Mouse (Mus musculus): ENCODE results near the gene Lgals7. TPM values are rescaled to one million over a fixed set of nuclear protein-coding genes. Genes with fewer than 3 reads are reported as not detected.

The Lgals7 gene
- polyA plus RNA-seq, 1 experiment from 2014 or later, result 0.34 TPM

DNA sequence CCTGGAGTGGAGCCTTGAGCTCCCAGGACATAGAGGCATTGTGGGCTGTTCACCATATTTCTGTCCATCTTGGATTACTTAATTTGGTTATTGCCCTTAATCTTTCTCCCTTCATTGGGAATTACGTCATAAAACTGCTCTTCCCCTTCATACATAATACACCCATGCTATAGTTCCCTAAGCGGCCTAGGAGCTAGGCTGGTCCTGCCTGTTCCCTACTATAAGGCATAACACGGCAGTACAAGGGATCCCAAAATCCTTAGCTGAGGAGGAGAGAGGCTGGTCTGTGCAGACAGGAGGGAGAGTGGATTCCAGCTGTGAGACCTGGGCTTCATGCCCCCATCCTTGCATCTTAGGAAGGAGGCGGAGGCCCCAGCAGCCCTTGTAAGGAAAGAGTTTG is 45.7 kb upstream of the Lgals7 start:
- Histone ChIP-seq H3K27ac (ENCODE audit: low read depth) (no peak overlapping the region), H3K4me1 (ENCODE audit: insufficient read depth) (peaks cover 42% of the 10 kb centered on the region), H3K9ac (replicated peaks) (no peak overlapping the region), H3K9me3 (ENCODE audit: low read length) (no peaks in the 10 kb centered on the region), H3K4me2 (ENCODE audit: low read depth, low read length) (no peak overlapping the region), H3K36me3 (replicated peaks; ENCODE audit: insufficient read depth, low read length) (peaks cover 97% of the 10 kb centered on the region), H3K4me3 (ENCODE audit: low read depth, low read length) (no peak overlapping the region), H3K27me3 (ENCODE audit: insufficient read depth, low read length) (no peaks in the 10 kb centered on the region)
- ATAC-seq, result no peak
- no peak for DNase-seq
- TF ChIP-seq EP300 (IDR thresholded peaks at IDR 0.05; ENCODE audit: low read depth) (no peak), CTCF (IDR thresholded peaks at IDR 0.05; ENCODE audit: low read depth) (no peak)
- 86% methylated on average over 4 of the region's 4 CpGs for WGBS (ENCODE audit: insufficient replicate concordance)

DNA sequence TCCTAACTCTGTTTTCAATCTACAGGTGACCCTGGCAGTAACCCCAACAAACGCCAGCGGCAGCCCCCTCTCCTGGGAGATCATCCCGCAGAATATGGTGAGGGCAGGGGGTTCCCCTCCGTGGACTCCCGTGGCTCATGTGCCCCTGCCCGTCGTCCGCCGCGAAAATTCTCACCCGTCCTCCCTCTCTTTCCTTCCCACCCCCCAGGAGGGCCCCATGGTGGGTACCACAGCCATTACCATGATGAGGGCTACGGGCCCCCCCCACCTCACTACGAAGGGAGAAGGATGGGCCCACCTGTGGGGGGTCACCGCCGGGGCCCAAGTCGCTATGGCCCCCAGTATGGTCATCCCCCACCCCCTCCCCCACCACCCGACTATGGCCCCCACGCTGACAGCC is 45.2 kb upstream of the Lgals7 start:
- Histone ChIP-seq H3K9ac (replicated peaks) (no peak overlapping the region), H3K4me1 (ENCODE audit: insufficient read depth) (peaks cover 42% of the 10 kb centered on the region), H3K4me2 (ENCODE audit: low read depth, low read length) (no peak overlapping the region), H3K27ac (ENCODE audit: low read depth) (no peak overlapping the region), H3K9me3 (ENCODE audit: low read length) (no peaks in the 10 kb centered on the region), H3K27me3 (ENCODE audit: insufficient read depth, low read length) (no peaks in the 10 kb centered on the region), H3K36me3 (replicated peaks; ENCODE audit: insufficient read depth, low read length) (peaks cover 95% of the 10 kb centered on the region), H3K4me3 (ENCODE audit: low read depth, low read length) (no peak overlapping the region)
- no peak for ATAC-seq
- TF ChIP-seq EP300 (IDR thresholded peaks at IDR 0.05; ENCODE audit: low read depth), result no peak
- no peak for DNase-seq
- 83% methylated on average over 18 of the region's 18 CpGs for WGBS (ENCODE audit: insufficient replicate concordance)

DNA sequence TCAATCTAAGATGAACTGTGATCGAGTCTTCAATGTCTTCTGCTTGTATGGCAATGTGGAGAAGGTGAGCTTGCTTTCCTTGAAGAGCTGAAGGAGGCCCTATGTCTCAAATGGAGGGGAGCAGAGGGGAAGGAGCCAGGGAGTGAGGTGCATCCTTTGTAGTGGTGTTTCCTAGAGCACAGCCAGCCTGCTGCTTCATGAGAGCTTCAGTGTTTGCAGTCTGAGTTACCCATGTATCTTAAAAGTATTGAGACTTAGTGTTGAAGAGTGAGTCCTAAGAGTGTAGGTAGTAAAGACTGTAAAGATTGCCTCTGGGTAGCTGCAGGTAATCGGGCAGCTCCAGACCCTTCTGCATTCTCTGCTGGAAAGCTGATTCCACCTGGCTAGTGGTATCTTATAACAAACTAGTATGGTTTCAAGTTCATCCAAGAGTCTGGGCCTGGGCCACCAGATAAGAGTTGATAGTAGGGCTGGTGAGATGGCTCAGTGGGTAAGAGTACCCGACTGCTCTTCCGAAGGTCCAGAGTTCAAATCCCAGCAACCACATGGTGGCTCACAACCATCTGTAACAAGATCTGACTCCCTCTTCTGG is 44.7 kb upstream of the Lgals7 start:
- Histone ChIP-seq H3K9me3 (ENCODE audit: low read length) (no peaks in the 10 kb centered on the region), H3K27me3 (ENCODE audit: insufficient read depth, low read length) (no peaks in the 10 kb centered on the region), H3K9ac (replicated peaks) (no peak overlapping the region), H3K4me3 (ENCODE audit: low read depth, low read length) (no peak overlapping the region), H3K36me3 (replicated peaks; ENCODE audit: insufficient read depth, low read length) (peaks cover 90% of the 10 kb centered on the region), H3K4me1 (ENCODE audit: insufficient read depth) (peaks cover 42% of the 10 kb centered on the region), H3K4me2 (ENCODE audit: low read depth, low read length) (no peak overlapping the region), H3K27ac (ENCODE audit: low read depth) (no peak overlapping the region)
- 77% methylated on average over 4 of the region's 4 CpGs for WGBS (ENCODE audit: insufficient replicate concordance)
- ATAC-seq, result no peak
- DNase-seq, result no peak
- TF ChIP-seq CTCF (IDR thresholded peaks at IDR 0.05; ENCODE audit: low read depth) (no peak), EP300 (IDR thresholded peaks at IDR 0.05; ENCODE audit: low read depth) (peak; percentile 60; the same call in 1 of the 2 replicates)

DNA sequence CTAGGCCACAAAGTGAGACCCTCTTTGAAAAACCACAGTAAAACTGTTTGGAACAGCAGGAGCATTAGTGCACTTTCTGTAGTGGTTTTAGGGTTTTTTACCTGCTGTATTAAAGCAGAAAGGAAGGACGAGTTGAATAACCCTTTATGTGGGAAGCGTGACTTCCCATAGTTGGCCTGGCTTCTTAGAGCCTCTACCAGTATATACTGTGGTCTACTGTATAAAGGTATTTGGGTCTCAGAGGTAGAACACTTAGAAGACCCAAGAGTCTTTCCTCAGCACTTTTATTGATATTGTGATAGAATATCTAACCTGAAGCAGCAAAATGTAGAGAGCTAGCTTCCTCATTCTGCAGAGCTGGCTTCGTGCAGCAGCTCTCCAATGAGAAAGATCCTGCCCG is 44.1 kb upstream of the Lgals7 start:
- Histone ChIP-seq H3K27ac (ENCODE audit: low read depth) (0 out of 2 replicates have a peak overlapping the region, but pooled peaks have one; percentile 34), H3K4me2 (ENCODE audit: low read depth, low read length) (no peak overlapping the region), H3K27me3 (ENCODE audit: insufficient read depth, low read length) (no peaks in the 10 kb centered on the region), H3K9ac (replicated peaks) (no peak overlapping the region), H3K4me1 (ENCODE audit: insufficient read depth) (peaks cover 43% of the 10 kb centered on the region), H3K36me3 (replicated peaks; ENCODE audit: insufficient read depth, low read length) (peaks cover 84% of the 10 kb centered on the region), H3K9me3 (ENCODE audit: low read length) (no peaks in the 10 kb centered on the region), H3K4me3 (ENCODE audit: low read depth, low read length) (no peak overlapping the region)
- TF ChIP-seq CTCF (IDR thresholded peaks at IDR 0.05; ENCODE audit: low read depth) (no peak), EP300 (IDR thresholded peaks at IDR 0.05; ENCODE audit: low read depth) (no peak)
- DNase-seq (no peak), ATAC-seq (no peak)
- 88% methylated on average over 4 of the region's 4 CpGs for WGBS (ENCODE audit: insufficient replicate concordance)

DNA sequence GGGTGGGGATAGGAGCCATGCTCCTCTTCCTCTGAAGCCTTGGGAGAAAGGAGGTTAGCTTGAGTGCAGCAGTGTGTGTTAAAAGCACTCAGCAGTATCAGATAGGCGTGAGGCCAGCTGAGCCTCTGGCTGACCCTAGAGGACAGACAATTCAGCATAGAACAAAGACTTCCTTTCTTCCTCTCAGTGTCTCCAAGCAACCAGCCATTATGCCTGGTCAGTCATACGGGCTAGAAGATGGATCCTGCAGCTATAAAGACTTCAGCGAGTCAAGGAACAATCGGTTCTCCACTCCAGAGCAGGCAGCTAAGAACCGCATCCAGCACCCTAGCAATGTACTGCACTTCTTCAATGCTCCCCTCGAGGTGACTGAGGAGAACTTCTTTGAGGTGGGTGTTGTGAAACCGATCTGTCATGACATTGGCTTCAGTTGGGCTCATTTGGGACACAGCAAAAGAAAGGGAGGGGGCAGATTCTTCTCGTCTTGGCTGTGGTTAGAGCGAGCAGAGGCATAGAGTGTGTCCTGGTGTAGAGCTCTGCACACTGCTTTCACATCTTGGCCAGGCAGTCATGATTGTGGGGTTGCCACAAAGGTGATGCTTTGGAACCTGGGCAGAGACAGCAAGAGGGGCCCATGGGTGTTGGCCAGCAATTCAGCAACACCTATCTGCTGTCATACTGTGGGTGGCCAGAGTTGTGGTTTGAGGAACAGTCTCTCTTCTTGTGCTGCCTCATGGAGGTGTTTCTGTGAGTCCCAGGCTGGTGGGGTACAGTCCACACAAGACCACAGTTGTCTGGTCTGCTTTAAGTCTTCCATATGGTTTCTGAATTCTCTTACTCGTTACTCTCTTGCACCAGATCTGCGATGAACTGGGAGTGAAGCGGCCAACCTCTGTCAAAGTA is 43.0 kb upstream of the Lgals7 start:
- H3K9me3 ChIP-seq (ENCODE audit: low read length), result no peaks in the 10 kb centered on the region
- TF ChIP-seq EP300 (IDR thresholded peaks at IDR 0.05; ENCODE audit: low read depth) (no peak), CTCF (IDR thresholded peaks at IDR 0.05; ENCODE audit: low read depth) (no peak)
- no peaks in the 10 kb centered on the region for H3K27me3 ChIP-seq (ENCODE audit: insufficient read depth, low read length)
- no peak for DNase-seq
- H3K4me2 ChIP-seq (ENCODE audit: low read depth, low read length), result no peak overlapping the region
- no peak overlapping the region for H3K9ac ChIP-seq (replicated peaks)
- no peak for ATAC-seq
- peak overlapping the region; percentile 34 for H3K27ac ChIP-seq (ENCODE audit: low read depth)
- 72% methylated on average over 12 of the region's 12 CpGs for WGBS (ENCODE audit: insufficient replicate concordance)
- peaks cover 43% of the 10 kb centered on the region for H3K4me1 ChIP-seq (ENCODE audit: insufficient read depth)
- no peak overlapping the region for H3K4me3 ChIP-seq (ENCODE audit: low read depth, low read length)
- H3K36me3 ChIP-seq (replicated peaks; ENCODE audit: insufficient read depth, low read length), result peaks cover 73% of the 10 kb centered on the region

- WGBS (ENCODE audit: insufficient replicate concordance), result 56% methylated on average over 10 of the region's 10 CpGs
- Histone ChIP-seq H3K4me1 (ENCODE audit: insufficient read depth) (peaks cover 47% of the 10 kb centered on the region), H3K36me3 (replicated peaks; ENCODE audit: insufficient read depth, low read length) (peaks cover 66% of the 10 kb centered on the region), H3K27me3 (ENCODE audit: insufficient read depth, low read length) (no peaks in the 10 kb centered on the region), H3K4me3 (ENCODE audit: low read depth, low read length) (no peak overlapping the region), H3K9me3 (ENCODE audit: low read length) (no peaks in the 10 kb centered on the region), H3K9ac (replicated peaks) (no peak overlapping the region), H3K27ac (ENCODE audit: low read depth) (peak overlapping the region; percentile 34; the same call in 1 of the 2 replicates), H3K4me2 (ENCODE audit: low read depth, low read length) (no peak overlapping the region)
- DNase-seq (peak; percentile 72), ATAC-seq (peak; percentile 31)
- TF ChIP-seq CTCF (IDR thresholded peaks at IDR 0.05; ENCODE audit: low read depth) (no peak), EP300 (IDR thresholded peaks at IDR 0.05; ENCODE audit: low read depth) (no peak)
Observed at GRCm38 (mm10) chr7:28821261-28821831, 42.3 kb upstream of the Lgals7 start.
